Mouse (Mus musculus) heart, adult 2 months (tissue): ENCODE measurements around the gene Sept10. TPM values are rescaled to one million over a fixed set of nuclear protein-coding genes. Genes with fewer than 3 reads are reported as not detected.
A peak's percentile ranks its signal among the peaks of the same experiment; 100 is the strongest.
"Not testable (repeated sequence)": the region's sequence is repeated elsewhere in the genome, so short reads cannot be mapped to it uniquely, and the experiment has no call there.

Experiments used
- DNase-seq, 2 experiments: peaks; one replicate each; pipeline ENCODE4 v3.0.0; 2021
- H3K27ac ChIP-seq: fragments of 200-600 bp; 2 replicates; pipeline ENCODE4 v1.8.1; 2022
- H3K27me3 ChIP-seq: fragments of 200-500 bp; 2 replicates; pipeline ENCODE4 v1.6.1; 2012; ENCODE audit warnings: mild to moderate bottlenecking, low read length, inconsistent platforms, mixed read lengths; ENCODE audit not compliant: control insufficient read depth, insufficient read depth
- H3K36me3 ChIP-seq: fragments of 200-500 bp; 2 replicates; pipeline ENCODE4 v1.6.1; 2012; ENCODE audit warnings: low read length, inconsistent platforms; ENCODE audit not compliant: control insufficient read depth, insufficient read depth
- H3K4me1 ChIP-seq: fragments of 200-500 bp; 2 replicates; pipeline ENCODE4 v1.6.1; 2011; ENCODE audit warnings: low read length; ENCODE audit not compliant: control insufficient read depth, insufficient read depth
- H3K4me3 ChIP-seq: fragments of 200-600 bp; 2 replicates; pipeline ENCODE4 v1.8.1; 2022
- H3K79me2 ChIP-seq: fragments of 200-500 bp; replicated peaks from 2 replicates; pipeline ENCODE4 v1.6.1; 2012; ENCODE audit warnings: mild to moderate bottlenecking, inconsistent platforms, low read length, moderate library complexity, mixed read lengths; ENCODE audit not compliant: control insufficient read depth, insufficient read depth
- H3K9ac ChIP-seq: fragments of 200-500 bp; 2 replicates; pipeline ENCODE4 v1.6.1; 2012; ENCODE audit warnings: low read depth, mild to moderate bottlenecking, control low read depth, inconsistent platforms, low read length, mixed read lengths
- CTCF ChIP-seq: fragments of 200-600 bp; IDR thresholded peaks from 2 replicates; pipeline ENCODE4 v1.8.1; 2022; ENCODE audit warnings: antibody characterized with exemption, mild to moderate bottlenecking, moderate library complexity
- EP300 ChIP-seq: fragments of 200-500 bp; IDR thresholded peaks from 2 replicates; pipeline ENCODE4 v1.6.1; 2011; ENCODE audit warnings: low read depth, low read length, control low read depth; ENCODE audit not compliant: insufficient read depth
- POLR2A ChIP-seq: fragments of 200-500 bp; IDR thresholded peaks from 2 replicates; pipeline ENCODE4 v1.6.1; 2011; ENCODE audit warnings: mild to moderate bottlenecking, low read depth, low read length, control low read depth; ENCODE audit not compliant: insufficient read depth
- WGBS: fragments of 180-500 bp; shearing (Covaris S2); methylation state at CpG from one replicate; pipeline ENCODE4 v1.1.7; 2018; 5-methylcytosine and 5-hydroxymethylcytosine counted together
- intact Hi-C: fragments of 180-260 bp; cut with DNase I; formaldehyde crosslinking; loops from one replicate; pipeline ENCODE4 v1.15.1; 2025
- polyA plus RNA-seq: library from polyadenylated mRNA; depleted of rRNA; stranded (reverse); fragments of >200 nt; gene quantifications from 2 replicates; pipeline ENCODE4 v1.2.3, GENCODE M21; 2012
- total RNA-seq, 2 experiments: library from RNA; stranded (reverse); gene quantifications; 2 replicates each; pipeline ENCODE4 v1.2.3; 2021

Gene Sept10
- total and polyA plus RNA-seq, 3 experiments: 8.4 to 17.3 (median 15.2) TPM

DNA sequence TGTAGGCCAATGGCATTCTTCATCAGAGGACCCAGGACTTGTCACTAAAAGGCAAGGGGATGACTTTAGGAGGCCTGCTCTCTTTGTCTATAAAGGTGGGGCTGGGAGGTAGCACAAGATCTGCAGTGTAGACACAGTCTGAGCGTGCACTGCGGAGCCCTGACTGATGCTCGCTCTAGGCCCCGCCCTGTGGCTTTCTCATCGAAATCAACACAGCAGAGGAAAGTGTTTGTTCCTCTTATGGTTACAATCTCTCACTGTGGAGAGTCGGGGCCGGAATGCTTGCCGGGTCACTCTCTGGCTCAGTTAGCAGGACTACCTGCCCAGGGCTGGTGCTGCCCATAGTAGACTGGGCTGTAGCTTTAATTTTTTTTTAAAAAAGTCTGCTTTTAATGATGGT is 108.9 kb downstream of the Sept10 start:
- DNase-seq: no peak
- no peak overlapping the region for H3K4me3 ChIP-seq
- 81% methylated on average over 8 of the region's 8 CpGs for WGBS
- TF ChIP-seq EP300 (no peak), CTCF (no peak), POLR2A (no peak)
- H3K27me3 ChIP-seq: no peaks in the 10 kb centered on the region
- no peak overlapping the region for H3K27ac ChIP-seq
- intact Hi-C loops: no loop called here
- H3K36me3 ChIP-seq: no peaks in the 10 kb centered on the region
- H3K4me1 ChIP-seq: peaks cover 1% of the 10 kb centered on the region; the same call in 1 of the 2 replicates
- H3K79me2 ChIP-seq: no peaks in the 10 kb centered on the region
- H3K9ac ChIP-seq: no peak overlapping the region

DNA sequence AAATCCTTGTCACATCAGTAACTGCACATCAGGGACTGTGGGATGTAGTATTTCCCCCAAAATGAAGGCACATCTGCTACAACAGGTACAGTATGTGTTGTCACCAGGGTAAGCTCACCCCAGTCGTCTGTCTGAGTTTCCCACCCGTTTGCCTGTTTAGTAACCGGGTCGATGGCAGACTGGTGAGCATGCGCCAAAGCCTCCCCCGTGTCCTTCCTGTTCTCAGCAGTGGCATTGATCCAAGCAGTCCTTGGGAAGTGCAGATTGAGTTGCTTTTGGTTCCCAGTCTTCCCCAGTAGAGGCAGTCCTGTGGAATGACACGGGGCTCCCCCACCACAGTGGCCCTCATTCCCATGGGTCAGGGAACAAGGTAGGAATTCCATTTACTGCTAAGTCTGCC is 111.3 kb downstream of the Sept10 start:
- Histone ChIP-seq H3K4me3 (no peak overlapping the region), H3K27me3 (no peaks in the 10 kb centered on the region), H3K9ac (no peak overlapping the region), H3K4me1 (peaks cover 1% of the 10 kb centered on the region; the same call in 1 of the 2 replicates), H3K36me3 (no peaks in the 10 kb centered on the region), H3K27ac (no peak overlapping the region), H3K79me2 (no peaks in the 10 kb centered on the region)
- intact Hi-C loops: no loop called here
- DNase-seq: no peak
- TF ChIP-seq POLR2A (no peak), CTCF (no peak), EP300 (no peak)
- 55% methylated on average over 7 of the region's 7 CpGs for WGBS

DNA sequence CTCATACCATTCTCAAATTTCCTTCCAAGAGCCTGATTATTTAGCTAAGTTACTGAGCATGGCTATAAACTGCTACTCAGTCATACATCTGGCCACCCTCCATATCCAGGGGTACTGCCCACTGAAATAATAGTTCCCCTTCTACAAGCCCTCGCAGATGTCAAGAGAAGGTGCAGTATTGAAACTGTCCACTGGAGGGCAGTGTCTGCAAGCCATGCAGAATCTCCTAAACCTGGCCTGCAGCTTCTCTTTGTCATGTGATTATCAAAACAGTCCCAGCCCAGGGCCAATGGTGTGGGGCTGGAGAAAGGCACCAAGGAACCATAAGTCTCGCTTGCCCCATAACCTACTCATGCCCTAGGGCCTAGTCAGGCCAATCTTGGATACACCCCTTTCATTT is 112.6 kb downstream of the Sept10 start:
- no peaks in the 10 kb centered on the region for H3K79me2 ChIP-seq
- H3K27ac ChIP-seq: no peak overlapping the region
- DNase-seq: peak; percentile 48 to 69
- TF ChIP-seq EP300 (0 out of 2 replicates have a peak, but pooled peaks have one; percentile 67), CTCF (peak; percentile 99), POLR2A (no peak)
- no peaks in the 10 kb centered on the region for H3K36me3 ChIP-seq
- intact Hi-C loops: loop anchor here (1.0 kb wide), 2 partner anchors 41 to 183 kb away; no protein-coding TSS in a partner anchor
- peaks cover 1% of the 10 kb centered on the region; the same call in 1 of the 2 replicates for H3K4me1 ChIP-seq
- no peak overlapping the region for H3K9ac ChIP-seq
- H3K4me3 ChIP-seq: no peak overlapping the region
- WGBS: 20% methylated on average over 2 of the region's 2 CpGs
- no peaks in the 10 kb centered on the region; the same call in 1 of the 2 replicates for H3K27me3 ChIP-seq

DNA sequence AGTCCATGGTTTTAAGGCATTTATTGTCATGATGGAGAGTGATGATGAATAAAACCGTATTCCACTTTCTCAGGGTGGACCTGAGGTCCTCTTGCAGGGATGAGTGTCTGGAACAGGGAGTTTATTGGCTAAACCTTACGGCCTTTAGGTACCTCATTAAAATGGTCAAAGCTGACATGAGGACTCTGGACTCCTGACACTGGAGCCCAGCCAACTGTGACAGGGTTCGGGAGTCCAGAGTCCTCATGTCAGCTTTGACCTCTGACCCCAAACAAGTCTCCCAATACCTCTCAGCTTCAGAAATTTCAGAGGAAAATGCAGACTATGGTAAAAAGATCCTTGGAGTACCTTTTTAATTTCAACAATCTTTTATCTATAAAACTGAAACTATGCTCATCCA is 115.0 kb downstream of the Sept10 start:
- 71% methylated on average over 3 of the region's 3 CpGs for WGBS
- DNase-seq: no peak
- peaks cover 1% of the 10 kb centered on the region; the same call in 1 of the 2 replicates for H3K4me1 ChIP-seq
- no peaks in the 10 kb centered on the region for H3K36me3 ChIP-seq
- TF ChIP-seq CTCF: no peak
- H3K27me3 ChIP-seq: no peaks in the 10 kb centered on the region; the same call in 1 of the 2 replicates
- no peaks in the 10 kb centered on the region for H3K79me2 ChIP-seq
- no peak overlapping the region for H3K4me3 ChIP-seq
- H3K27ac ChIP-seq: no peak overlapping the region
- intact Hi-C loops: no loop called here
- no peak overlapping the region for H3K9ac ChIP-seq

DNA sequence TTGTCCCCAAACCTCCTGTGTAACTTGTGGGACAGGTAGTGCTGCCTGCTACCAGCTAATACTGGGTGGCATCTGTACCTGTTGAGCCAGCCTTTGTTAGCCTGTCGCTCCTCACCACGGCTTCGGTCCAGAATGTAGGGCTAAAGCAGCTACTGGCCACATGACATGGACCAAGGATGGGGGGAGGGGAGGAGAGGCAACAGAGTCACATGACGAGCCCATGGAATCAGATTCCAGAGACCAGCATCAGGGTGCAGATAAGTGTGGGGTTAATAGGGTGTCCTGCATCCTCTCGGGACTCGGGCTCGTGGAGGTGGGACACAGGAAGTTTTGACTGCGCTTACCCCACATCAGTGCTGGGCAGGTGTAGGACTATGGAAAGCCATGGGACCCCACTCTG is 115.8 kb downstream of the Sept10 start:
- 73% methylated on average over 8 of the region's 8 CpGs for WGBS
- no peak for TF ChIP-seq POLR2A
- no peak for TF ChIP-seq EP300
- no peak for TF ChIP-seq CTCF
- no peak overlapping the region for H3K27ac ChIP-seq
- peaks cover 1% of the 10 kb centered on the region; the same call in 1 of the 2 replicates for H3K4me1 ChIP-seq
- DNase-seq: no peak
- H3K27me3 ChIP-seq: no peaks in the 10 kb centered on the region; the same call in 1 of the 2 replicates
- H3K9ac ChIP-seq: no peak overlapping the region
- no peak overlapping the region for H3K4me3 ChIP-seq
- H3K36me3 ChIP-seq: no peaks in the 10 kb centered on the region
- intact Hi-C loops: no loop called here
- H3K79me2 ChIP-seq: no peaks in the 10 kb centered on the region

DNA sequence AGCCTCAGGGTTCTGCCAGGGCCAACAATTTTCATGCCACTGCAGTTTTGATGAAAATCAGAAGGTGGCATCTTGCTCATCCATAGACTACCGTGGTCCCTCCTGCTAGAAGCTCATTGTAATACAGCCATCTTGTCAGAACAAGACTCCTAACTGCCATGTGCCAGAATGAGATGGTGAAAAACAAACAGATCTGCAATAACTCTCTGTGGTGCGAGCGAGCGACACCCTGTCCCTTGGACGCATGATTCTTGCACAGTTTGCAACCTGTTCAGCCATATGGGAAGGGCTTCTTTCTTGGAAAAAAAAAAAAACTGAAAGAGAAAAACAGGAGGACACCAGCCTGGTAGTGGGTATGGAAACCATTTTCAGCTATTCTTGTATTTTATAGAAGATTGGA is 117.0 kb downstream of the Sept10 start:
- Histone ChIP-seq H3K4me1 (peaks cover 1% of the 10 kb centered on the region; the same call in 1 of the 2 replicates), H3K36me3 (no peaks in the 10 kb centered on the region), H3K27me3 (no peaks in the 10 kb centered on the region; the same call in 1 of the 2 replicates), H3K27ac (no peak overlapping the region), H3K79me2 (no peaks in the 10 kb centered on the region), H3K4me3 (no peak overlapping the region), H3K9ac (no peak overlapping the region)
- no peak for TF ChIP-seq CTCF
- intact Hi-C loops: no loop called here
- no peak for DNase-seq
- WGBS: 90% methylated on average over 5 of the region's 5 CpGs

DNA sequence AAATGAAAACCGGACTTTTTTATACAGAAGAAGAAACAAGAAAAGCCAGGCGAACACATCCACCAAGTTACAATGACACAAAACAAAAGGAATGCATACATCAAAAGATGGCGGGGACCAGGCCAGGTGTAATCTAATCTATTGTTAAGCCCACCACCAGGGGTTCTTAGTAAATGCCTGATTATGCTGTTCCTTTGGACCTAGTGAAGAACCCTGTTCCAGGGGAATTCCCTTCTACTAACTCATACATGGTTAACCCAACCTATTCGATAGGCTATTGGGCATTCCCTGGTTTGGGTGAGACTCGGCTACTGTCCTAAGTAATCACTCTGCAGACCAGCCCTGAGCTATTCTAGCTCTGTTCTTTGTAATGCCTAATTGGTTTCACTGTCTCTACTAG is 118.6 kb downstream of the Sept10 start:
- intact Hi-C loops: not testable (repeated sequence)
- 88% methylated on average over 5 of the region's 5 CpGs for WGBS

More for the DNA sequence above, 118.6 kb downstream of the Sept10 start:
- H3K9ac ChIP-seq, DNase-seq, H3K4me3 ChIP-seq, H3K27ac ChIP-seq, H3K27me3 ChIP-seq, H3K4me1 ChIP-seq, H3K79me2 ChIP-seq, H3K36me3 ChIP-seq: not testable (repeated sequence)
